Mouse (Mus musculus) liver, embryonic 13.5 days (tissue): ENCODE data around the gene Gm42742. TPM values are rescaled to one million over a fixed set of nuclear protein-coding genes. Genes with fewer than 3 reads are reported as not detected.

Experiments
- ATAC-seq: fragments of 200-750 bp; cut with Nextera tagmentation; 2 replicates; pipeline ENCODE4 v1.8.0; 2017; ENCODE audit warnings: low read depth, mild to moderate bottlenecking, moderate number of reproducible peaks, moderate library complexity
- DNase-seq: peaks from one replicate; pipeline ENCODE4 v3.0.0; 2022
- H3K27ac ChIP-seq: fragments of 300-500 bp; sonication (generic); 2 replicates; pipeline ENCODE4 v1.5.1; 2015; ENCODE audit warnings: moderate library complexity, mild to moderate bottlenecking, inconsistent platforms
- H3K27me3 ChIP-seq: fragments of 300-500 bp; sonication (generic); 2 replicates; pipeline ENCODE4 v1.6.1; 2015; ENCODE audit warnings: mild to moderate bottlenecking, inconsistent platforms
- H3K36me3 ChIP-seq: fragments of 300-500 bp; sonication (generic); 2 replicates; pipeline ENCODE4 v1.6.1; 2015; ENCODE audit warnings: mild to moderate bottlenecking, inconsistent platforms
- H3K4me1 ChIP-seq: fragments of 300-500 bp; sonication (generic); replicated peaks from 2 replicates; pipeline ENCODE4 v1.6.1; 2015; ENCODE audit warnings: inconsistent platforms
- H3K4me2 ChIP-seq: fragments of 300-500 bp; sonication (generic); 2 replicates; pipeline ENCODE4 v1.6.1; 2015; ENCODE audit warnings: inconsistent platforms, mild to moderate bottlenecking, moderate library complexity
- H3K4me3 ChIP-seq: fragments of 300-500 bp; sonication (generic); replicated peaks from 2 replicates; pipeline ENCODE4 v1.5.1; 2015; ENCODE audit warnings: mild to moderate bottlenecking, inconsistent platforms
- H3K9ac ChIP-seq: fragments of 300-500 bp; sonication (generic); 2 replicates; pipeline ENCODE4 v1.6.1; 2015; ENCODE audit warnings: mild to moderate bottlenecking, inconsistent platforms
- H3K9me3 ChIP-seq: fragments of 300-500 bp; sonication (generic); replicated peaks from 2 replicates; pipeline ENCODE4 v1.6.1; 2016; ENCODE audit warnings: inconsistent platforms
- WGBS: fragments of 180-500 bp; shearing (Covaris S2); methylation state at CpG from one replicate; pipeline ENCODE4 v1.1.7; 2015; ENCODE audit not compliant: insufficient replicate concordance; 5-methylcytosine and 5-hydroxymethylcytosine counted together
- polyA plus RNA-seq: library from polyadenylated mRNA; unstranded; fragments of >200 nt; fragmentation: Nextera tagmentation; extraction: Ambion mirVana; gene quantifications from 2 replicates; pipeline ENCODE4 v1.2.1, GENCODE M21; 2015

Gm42742 gene
- polyA plus RNA-seq, 1 experiment from 2014 or later = 5.1 TPM

DNA sequence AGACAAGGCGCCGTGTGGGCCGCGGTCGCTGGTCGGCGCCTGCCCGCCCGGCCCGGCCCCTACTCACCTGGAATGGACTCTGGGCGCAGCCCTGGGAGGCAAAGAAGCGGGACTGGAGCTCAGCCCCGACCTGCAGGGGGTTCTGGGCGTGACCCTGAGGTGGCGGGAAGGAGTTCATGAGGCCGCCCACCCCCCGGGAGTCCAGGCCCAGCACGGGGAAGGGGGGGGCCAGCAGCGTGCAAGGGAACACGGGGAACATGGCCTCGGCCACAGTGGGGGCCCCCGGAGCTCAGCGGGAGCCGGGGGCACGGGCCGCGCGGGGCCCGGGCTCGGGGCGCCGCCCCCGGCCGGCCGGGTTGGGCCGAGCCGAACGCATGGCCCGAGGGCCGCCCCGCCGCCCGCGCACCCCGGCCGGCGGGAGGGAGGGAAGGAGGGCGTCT lies 5.3 kb upstream of the Gm42742 start:
- Histone ChIP-seq H3K27me3 (no peaks in the 10 kb centered on the region), H3K4me3 (peak overlapping the region; percentile 97), H3K9me3 (no peaks in the 10 kb centered on the region), H3K36me3 (peaks cover 77% of the 10 kb centered on the region), H3K4me1 (peaks cover 81% of the 10 kb centered on the region), H3K9ac (peak overlapping the region; percentile 99), H3K27ac (peak overlapping the region; percentile 98), H3K4me2 (peak overlapping the region; percentile 99)
- DNase-seq (peak; percentile 61), ATAC-seq (peak; percentile 38)
- WGBS = 1% methylated on average over 28 of the region's 48 CpGs

DNA sequence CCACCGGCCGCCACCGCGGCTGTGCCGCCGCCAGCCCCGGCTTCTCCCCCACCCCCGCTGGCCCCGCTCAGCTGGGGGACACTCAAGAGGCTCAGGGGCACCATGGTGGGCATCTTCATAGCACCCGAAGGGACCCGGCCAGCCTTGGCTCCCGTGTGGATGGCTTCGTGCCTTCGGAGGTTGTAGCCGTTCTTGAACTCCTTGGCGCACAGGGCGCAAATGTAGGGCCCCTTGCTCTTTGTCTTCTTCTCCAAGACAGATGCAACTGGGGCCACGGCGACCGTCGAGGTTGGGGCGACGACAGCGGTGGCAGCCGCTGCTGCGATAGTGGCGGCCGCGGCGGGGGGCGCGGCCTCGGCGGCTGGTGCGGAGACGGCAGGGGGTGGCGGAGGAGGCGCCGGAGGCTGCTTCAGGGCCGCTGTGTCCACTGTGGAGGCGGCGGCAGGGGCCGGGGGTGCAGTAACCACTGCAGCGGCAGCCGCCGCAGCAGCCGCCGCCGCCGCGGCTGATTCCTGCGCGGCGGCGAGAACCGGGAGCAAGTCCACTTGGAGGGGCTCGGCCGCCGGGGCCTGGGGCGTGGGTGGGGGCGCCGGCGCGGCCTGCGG lies 4.8 kb upstream of the Gm42742 start:
- Histone ChIP-seq H3K9ac (peak overlapping the region; percentile 99), H3K27me3 (no peaks in the 10 kb centered on the region), H3K4me2 (peak overlapping the region; percentile 99), H3K9me3 (no peaks in the 10 kb centered on the region), H3K27ac (peak overlapping the region; percentile 98), H3K4me1 (peaks cover 81% of the 10 kb centered on the region), H3K36me3 (peaks cover 72% of the 10 kb centered on the region), H3K4me3 (peak overlapping the region; percentile 97)
- ATAC-seq = no peak
- 1% methylated on average over 63 of the region's 65 CpGs for WGBS
- DNase-seq = peak; percentile 44

DNA sequence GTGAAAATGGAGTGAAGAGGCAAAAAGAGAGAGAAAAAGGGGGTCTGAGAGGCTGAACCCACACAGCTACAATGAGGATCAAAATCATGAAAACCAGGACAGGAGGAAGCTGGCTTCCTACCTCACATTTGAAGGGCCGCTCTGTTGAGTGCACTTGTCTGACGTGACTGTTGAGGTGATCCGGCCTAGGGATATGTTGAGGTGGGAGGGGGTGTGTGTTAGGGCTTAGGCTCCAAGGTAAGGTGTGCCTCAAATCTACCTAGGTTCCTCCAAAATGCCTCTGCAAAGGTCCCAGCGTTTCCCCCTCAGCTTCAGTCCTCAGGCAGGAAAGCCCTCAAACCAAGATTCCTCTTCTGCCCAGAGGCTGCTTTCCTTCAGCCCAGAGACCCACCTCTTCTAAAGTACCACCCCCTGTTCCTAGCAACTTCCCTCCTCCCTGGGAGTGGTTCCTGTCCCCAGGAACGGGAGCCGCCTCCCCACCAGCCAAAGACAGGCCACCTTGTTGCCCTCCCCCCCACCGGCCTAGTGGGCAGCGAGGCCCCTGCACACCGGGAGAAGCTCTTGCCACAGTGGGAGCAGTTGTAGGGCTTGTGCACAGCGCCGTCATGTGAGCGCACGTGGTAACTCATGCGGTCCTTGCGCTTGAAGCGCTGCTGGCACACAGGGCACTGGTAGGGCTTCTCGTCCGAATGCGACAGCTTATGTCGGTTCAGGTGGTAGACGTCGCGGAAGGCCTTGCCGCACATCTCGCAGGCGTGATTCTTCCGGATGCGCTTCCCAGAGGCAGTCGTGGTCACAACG lies 4.1 kb upstream of the Gm42742 start:
- peak overlapping the region; percentile 98 for H3K27ac ChIP-seq
- H3K4me3 ChIP-seq = peak overlapping the region; percentile 97
- H3K9me3 ChIP-seq = no peaks in the 10 kb centered on the region
- peak overlapping the region; percentile 99 for H3K9ac ChIP-seq
- H3K4me2 ChIP-seq = peak overlapping the region; percentile 99
- no peaks in the 10 kb centered on the region for H3K27me3 ChIP-seq
- peak; percentile 74 for DNase-seq
- peak; percentile 35 for ATAC-seq
- under 1% methylated on average over 30 of the region's 30 CpGs for WGBS
- peaks cover 65% of the 10 kb centered on the region for H3K36me3 ChIP-seq
- H3K4me1 ChIP-seq = peaks cover 81% of the 10 kb centered on the region

DNA sequence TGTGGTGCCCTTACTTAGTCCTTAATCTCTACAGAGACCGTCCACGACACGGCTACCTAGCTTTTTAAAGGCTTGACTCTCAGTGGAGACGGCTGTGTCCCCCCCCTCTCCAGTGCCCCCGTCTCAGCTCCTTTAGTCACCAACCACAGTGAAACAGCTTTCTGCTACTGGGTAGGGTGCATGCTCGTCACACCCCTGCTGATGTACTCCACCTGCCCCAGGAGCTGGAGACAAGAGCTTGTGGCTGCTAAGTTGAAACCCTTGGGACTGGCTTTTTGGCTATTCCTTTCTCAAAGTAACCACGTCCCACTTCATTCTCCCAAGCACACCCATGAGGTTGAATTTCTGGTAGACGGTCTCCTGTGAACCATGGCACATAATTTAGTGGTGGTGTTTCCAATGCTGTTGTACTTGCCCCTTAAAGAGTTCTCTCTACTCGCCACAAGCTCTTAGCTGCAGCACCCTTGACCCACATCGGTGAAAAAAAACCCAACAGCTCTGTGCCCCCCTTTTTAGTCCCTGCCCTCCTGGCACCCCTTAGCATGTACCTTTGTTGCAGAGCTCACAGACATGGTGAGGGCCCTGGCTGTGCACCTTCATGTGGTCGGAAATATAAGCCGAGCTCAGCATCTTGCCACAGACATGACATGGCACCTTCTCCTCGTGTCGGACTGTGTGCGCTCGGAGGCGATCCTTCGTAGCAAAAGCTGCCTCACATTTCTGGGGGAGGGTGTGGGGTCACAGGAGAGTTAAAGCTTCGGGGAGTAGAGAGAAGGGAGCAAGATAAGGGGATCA lies 3.2 kb upstream of the Gm42742 start:
- Histone ChIP-seq H3K36me3 (peaks cover 57% of the 10 kb centered on the region), H3K27ac (peak overlapping the region; percentile 98), H3K9me3 (no peaks in the 10 kb centered on the region), H3K27me3 (no peaks in the 10 kb centered on the region), H3K4me2 (peak overlapping the region; percentile 99), H3K4me3 (peak overlapping the region; percentile 97), H3K9ac (peak overlapping the region; percentile 99), H3K4me1 (peaks cover 76% of the 10 kb centered on the region)
- WGBS = 16% methylated on average over 19 of the region's 19 CpGs
- DNase-seq (no peak), ATAC-seq (no peak)

DNA sequence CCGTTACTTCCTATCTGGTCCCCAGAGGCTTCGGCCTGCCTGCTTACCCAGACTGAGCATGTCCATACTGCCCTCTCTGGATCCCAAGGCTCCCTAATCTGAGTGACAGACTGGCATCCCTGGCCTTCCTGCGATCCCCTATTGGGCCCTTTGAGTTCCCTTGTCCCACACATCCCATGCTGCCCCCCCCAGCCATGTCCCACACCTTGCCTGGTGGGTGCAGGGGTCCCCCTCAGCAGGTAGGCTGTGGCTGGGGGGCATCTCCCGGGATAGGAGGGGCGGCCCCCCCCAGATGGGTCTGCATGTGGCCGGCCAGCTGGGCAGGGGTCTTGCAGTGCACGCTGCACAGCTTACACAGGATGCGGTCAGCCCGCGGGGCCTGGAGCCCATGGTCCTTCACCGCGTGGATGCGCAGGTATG lies 2.4 kb upstream of the Gm42742 start:
- ATAC-seq = no peak
- Histone ChIP-seq H3K9me3 (no peaks in the 10 kb centered on the region), H3K27me3 (no peaks in the 10 kb centered on the region), H3K4me3 (peak overlapping the region; percentile 97), H3K9ac (peak overlapping the region; percentile 99), H3K27ac (peak overlapping the region; percentile 98), H3K36me3 (peaks cover 48% of the 10 kb centered on the region), H3K4me2 (peak overlapping the region; percentile 99), H3K4me1 (peaks cover 78% of the 10 kb centered on the region)
- whole genome bisulfite sequencing = 72% methylated on average over 13 of the region's 13 CpGs
- DNase-seq = no peak

DNA sequence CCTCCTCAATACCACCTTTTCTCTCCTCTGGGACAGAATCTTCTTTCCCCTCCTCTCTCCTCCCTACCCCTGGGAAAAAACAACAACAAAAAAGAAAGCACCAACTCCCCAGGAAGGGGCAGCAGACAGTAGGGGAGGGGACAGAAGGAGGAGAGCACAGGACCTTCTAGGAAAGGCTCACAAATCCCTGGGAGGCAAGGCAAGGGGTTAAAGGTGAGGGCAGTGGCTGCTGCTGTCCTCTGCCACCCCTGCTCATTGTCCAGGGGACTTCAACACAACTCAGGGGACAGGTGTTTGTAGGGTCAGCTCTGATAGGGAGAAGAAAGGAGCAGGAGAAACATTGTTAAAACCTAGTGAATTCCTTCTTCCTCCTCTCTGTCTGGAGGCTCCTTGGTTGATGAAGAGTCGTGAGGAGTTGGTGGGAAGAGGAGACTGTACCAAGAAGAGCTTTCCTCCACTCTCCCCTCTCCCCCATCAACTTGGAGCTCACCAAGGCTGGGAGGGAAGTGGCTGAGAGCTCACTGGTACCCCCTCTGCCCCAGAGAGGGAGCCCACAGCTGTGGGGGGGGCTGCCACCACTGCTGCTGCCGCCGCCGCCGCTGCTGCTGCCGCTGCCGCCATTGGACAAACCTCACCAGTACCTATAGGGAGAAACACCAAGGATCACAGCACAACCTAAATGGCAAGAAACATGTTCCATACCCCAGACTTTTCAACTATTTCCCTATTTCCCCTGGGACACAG lies 1.8 kb upstream of the Gm42742 start:
- WGBS = 88% methylated on average over 7 of the region's 7 CpGs
- Histone ChIP-seq H3K4me3 (peak overlapping the region; percentile 97), H3K4me1 (peaks cover 78% of the 10 kb centered on the region), H3K36me3 (peaks cover 43% of the 10 kb centered on the region), H3K27me3 (no peaks in the 10 kb centered on the region), H3K27ac (peak overlapping the region; percentile 98), H3K9ac (peak overlapping the region; percentile 99), H3K4me2 (peak overlapping the region; percentile 99), H3K9me3 (no peaks in the 10 kb centered on the region)
- ATAC-seq = no peak
- no peak for DNase-seq

DNA sequence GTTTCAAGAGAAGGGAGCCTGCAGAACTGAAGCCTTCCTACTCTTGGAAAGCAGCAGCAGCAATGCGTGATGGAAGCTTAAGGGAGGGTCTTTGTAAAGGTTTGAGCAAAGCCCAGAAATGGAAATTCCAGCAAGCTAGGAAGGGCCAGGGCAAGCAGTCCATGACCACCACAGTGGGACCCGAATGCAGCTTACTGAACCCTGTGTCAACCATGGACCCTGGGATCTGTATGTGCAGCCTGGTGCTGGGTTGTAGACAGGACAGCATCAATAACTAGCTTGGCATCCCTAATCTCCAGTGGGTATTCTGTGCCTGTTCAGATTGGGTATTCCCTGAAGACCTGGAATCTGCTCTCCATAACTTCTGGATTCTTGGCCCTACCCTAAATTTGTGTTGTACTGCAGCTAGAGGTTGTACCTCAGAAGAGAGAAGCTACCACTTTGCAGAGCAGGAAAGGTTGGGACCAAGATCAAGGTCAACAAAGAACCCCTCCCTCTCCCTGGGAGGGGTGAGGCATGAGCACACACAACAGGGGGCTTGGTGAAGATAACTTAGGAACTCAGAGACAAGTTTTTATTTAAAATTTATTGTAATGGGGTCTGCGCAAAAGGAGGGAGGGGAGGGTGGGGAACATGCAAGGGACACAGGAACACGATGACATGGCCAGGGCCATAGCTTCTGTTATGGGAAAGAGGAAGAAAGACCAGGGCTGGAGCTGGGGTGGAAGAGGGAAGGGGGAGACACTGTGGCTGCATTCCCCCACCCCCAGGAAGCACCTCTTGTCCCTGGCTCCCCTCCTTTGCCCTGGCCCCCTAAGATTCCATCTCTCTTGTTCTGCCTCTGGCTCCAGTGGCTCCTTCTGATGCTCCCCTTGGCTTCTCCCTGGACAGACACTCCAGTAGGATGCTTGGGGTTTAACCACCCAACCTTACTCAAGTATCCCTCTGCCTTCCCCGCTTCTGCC lies 948 bp upstream of the Gm42742 start:
- H3K9me3 ChIP-seq = no peaks in the 10 kb centered on the region
- H3K4me1 ChIP-seq = peaks cover 79% of the 10 kb centered on the region
- peaks cover 41% of the 10 kb centered on the region for H3K36me3 ChIP-seq
- peak overlapping the region; percentile 97 for H3K4me3 ChIP-seq
- peak overlapping the region; percentile 58 for H3K27ac ChIP-seq
- 39% methylated on average over 5 of the region's 5 CpGs for WGBS
- peak overlapping the region; percentile 99 for H3K4me2 ChIP-seq
- peak overlapping the region; percentile 99 for H3K9ac ChIP-seq
- no peak for DNase-seq
- no peaks in the 10 kb centered on the region for H3K27me3 ChIP-seq
- no peak for ATAC-seq

DNA sequence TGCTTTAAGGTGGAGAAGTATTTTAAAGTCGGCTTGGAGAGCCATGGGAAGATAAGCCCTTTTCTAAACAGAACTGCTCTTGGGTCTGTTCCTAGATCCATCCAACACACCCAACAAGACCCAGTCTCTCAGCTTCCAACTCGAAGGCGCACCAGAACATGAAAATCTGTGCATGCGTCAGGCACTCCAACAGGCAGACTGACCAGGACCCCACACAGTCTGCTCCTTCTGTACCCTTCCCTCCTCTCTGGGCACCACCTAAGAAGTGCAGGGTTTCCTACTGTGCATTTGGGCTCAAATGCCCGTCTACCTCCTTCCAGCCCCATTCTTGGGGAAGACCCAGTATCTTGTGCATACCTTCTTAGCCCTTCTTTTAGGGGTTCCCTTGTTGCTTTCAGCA lies 406 bp downstream of the Gm42742 start:
- Histone ChIP-seq H3K27me3 (no peaks in the 10 kb centered on the region), H3K9me3 (no peaks in the 10 kb centered on the region), H3K4me1 (peaks cover 85% of the 10 kb centered on the region), H3K36me3 (peaks cover 43% of the 10 kb centered on the region), H3K4me2 (peak overlapping the region; percentile 99), H3K9ac (peak overlapping the region; percentile 49), H3K4me3 (peak overlapping the region; percentile 44), H3K27ac (peak overlapping the region; percentile 47; the same call in 1 of the 2 replicates)
- ATAC-seq (no peak), DNase-seq (no peak)
- 65% methylated on average over 5 of the region's 5 CpGs for WGBS

DNA sequence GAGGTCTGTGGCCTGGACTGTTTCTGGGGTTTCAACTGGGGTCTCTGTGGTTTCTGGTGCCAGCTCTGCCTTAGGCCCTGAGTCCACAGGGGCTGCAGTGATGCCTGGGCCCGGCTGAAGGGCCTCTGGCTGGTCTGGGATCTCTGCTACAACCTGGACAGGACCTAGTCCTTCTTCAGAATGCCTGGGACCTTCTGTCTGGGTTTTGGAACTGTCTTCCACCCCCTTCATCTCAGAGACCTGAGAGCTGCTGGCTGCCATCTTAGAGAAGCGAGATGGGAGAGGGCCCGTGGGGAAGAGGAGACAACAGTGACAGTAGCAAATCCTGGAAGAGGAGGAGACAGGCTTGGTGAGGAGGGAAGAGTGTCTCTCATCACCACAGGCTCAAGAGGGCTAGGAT lies 866 bp downstream of the Gm42742 start:
- H3K4me3 ChIP-seq = peak overlapping the region; percentile 44; the same call in 1 of the 2 replicates
- no peaks in the 10 kb centered on the region for H3K9me3 ChIP-seq
- DNase-seq (no peak), ATAC-seq (no peak)
- peaks cover 85% of the 10 kb centered on the region for H3K4me1 ChIP-seq
- H3K27me3 ChIP-seq = no peaks in the 10 kb centered on the region
- peak overlapping the region; percentile 32; the same call in 1 of the 2 replicates for H3K27ac ChIP-seq
- peaks cover 43% of the 10 kb centered on the region for H3K36me3 ChIP-seq
- WGBS = 50% methylated on average over 3 of the region's 3 CpGs
- H3K9ac ChIP-seq = no peak overlapping the region
- H3K4me2 ChIP-seq = peak overlapping the region; percentile 99
